Mouse (Mus musculus): Measurements from ENCODE around the gene B4galt4. TPM values are rescaled to one million over a fixed set of nuclear protein-coding genes. Genes with fewer than 3 reads are reported as not detected.
"Not testable (repeated sequence)": the region's sequence is repeated elsewhere in the genome, so short reads cannot be mapped to it uniquely, and the experiment has no call there.

The B4galt4 gene
- polyA plus RNA-seq, 1 experiment from 2014 or later, result 37.4 TPM

GRCm38 (mm10) chr16:38708962-38709520, 33.0 kb upstream of the B4galt4 start:
- Histone ChIP-seq H3K4me1 (peaks cover 43% of the 10 kb centered on the region), H3K4me2 (peak overlapping the region; percentile 76; the same call in 1 of the 2 replicates), H3K9ac (no peak overlapping the region), H3K4me3 (no peak overlapping the region), H3K36me3 (no peaks in the 10 kb centered on the region), H3K9me3 (no peaks in the 10 kb centered on the region), H3K27me3 (no peaks in the 10 kb centered on the region), H3K27ac (no peak overlapping the region)
- no peak for ATAC-seq (ENCODE audit: borderline replicate concordance, extremely low read depth, low FRiP score, low TSS enrichment)
- WGBS, result 68% methylated on average over 7 of the region's 7 CpGs

GRCm38 (mm10) chr16:38711245-38711644, 30.8 kb upstream of the B4galt4 start:
- Histone ChIP-seq H3K9me3 (no peaks in the 10 kb centered on the region), H3K27ac (peak overlapping the region; percentile 99; the same call in 1 of the 2 replicates), H3K4me3 (peak overlapping the region; percentile 87), H3K4me2 (peak overlapping the region; percentile 76), H3K9ac (no peak overlapping the region), H3K27me3 (no peaks in the 10 kb centered on the region), H3K4me1 (peaks cover 36% of the 10 kb centered on the region), H3K36me3 (no peaks in the 10 kb centered on the region)
- no peak for ATAC-seq (ENCODE audit: borderline replicate concordance, extremely low read depth, low FRiP score, low TSS enrichment)
- WGBS, result 31% methylated on average over 4 of the region's 4 CpGs

- Histone ChIP-seq H3K36me3 (no peaks in the 10 kb centered on the region), H3K4me2 (peak overlapping the region; percentile 76), H3K27ac (peak overlapping the region; percentile 99), H3K27me3 (no peaks in the 10 kb centered on the region), H3K4me1 (peaks cover 28% of the 10 kb centered on the region), H3K4me3 (peak overlapping the region; percentile 87), H3K9ac (peak overlapping the region; percentile 93), H3K9me3 (no peaks in the 10 kb centered on the region)
- WGBS, result 3% methylated on average over 12 of the region's 12 CpGs
- ATAC-seq (ENCODE audit: borderline replicate concordance, extremely low read depth, low FRiP score, low TSS enrichment), result no peak
Observed at GRCm38 (mm10) chr16:38712105-38712504, 30.0 kb upstream of the B4galt4 start.

DNA sequence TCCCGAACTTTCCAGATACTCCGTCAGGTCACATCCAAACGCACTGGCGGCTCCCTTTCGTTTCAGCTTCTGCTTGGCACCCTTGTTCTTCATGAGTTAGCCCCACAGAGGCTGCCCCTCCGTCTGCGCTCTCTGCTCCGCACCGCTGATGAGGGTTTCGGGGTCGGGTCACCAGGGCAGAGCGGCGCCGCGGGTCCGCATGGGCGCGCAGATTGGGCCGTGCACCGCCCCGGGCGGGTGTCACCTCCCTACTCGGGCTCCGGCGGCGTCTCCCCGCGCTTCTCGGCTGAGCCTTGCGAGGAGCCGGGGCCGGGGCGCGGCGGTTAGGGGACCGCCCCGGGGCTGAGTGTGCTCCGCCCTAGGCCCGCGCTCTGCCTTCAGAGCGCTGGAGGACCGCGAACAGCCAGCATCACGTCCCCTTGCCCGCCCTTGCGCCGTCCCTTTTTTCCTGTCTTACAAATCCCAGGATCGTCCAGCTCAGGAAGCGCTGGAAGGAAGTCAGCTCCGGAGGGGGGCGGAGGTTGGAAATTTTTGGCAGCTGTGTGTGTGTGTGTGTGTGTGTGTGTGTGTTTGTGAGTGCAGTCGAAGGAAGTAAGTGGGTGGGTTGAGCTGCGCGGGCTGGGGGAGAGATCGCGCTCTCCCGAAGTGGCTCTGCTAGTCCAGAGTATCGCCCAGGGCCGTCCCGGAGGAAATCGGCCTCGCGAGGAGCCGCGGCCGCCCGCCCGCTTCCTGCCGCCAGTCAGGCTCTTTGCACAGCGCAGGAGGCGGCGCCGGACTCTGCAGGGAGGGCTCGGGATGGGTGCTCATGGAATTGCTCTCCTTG, 29.3 kb upstream of the B4galt4 start, which contains the start of gene Arhgap31:
TSS of gene Arhgap31 (minus strand) at position 694 of the 823 bp plus-strand sequence.
- Histone ChIP-seq H3K4me3 (peak within 1 kb of the TSS; percentile 87), H3K9ac (peak within 1 kb of the TSS; percentile 93), H3K36me3 (no peaks in the 10 kb centered on the region), H3K27me3 (no peaks in the 10 kb centered on the region), H3K9me3 (no peaks in the 10 kb centered on the region), H3K4me1 (peaks cover 21% of the 10 kb centered on the region), H3K27ac (peak within 1 kb of the TSS; percentile 99), H3K4me2 (peak within 1 kb of the TSS; percentile 76)
- under 1% methylated on average over 69 of the region's 74 CpGs for WGBS
- ATAC-seq (ENCODE audit: borderline replicate concordance, extremely low read depth, low FRiP score, low TSS enrichment), result peak; percentile 94

- H3K4me3 ChIP-seq, result peak overlapping the region; percentile 87
- 10% methylated on average over 17 of the region's 17 CpGs for WGBS
- no peaks in the 10 kb centered on the region for H3K27me3 ChIP-seq
- H3K4me2 ChIP-seq, result peak overlapping the region; percentile 76
- H3K36me3 ChIP-seq, result no peaks in the 10 kb centered on the region
- peaks cover 19% of the 10 kb centered on the region for H3K4me1 ChIP-seq
- no peaks in the 10 kb centered on the region for H3K9me3 ChIP-seq
- peak overlapping the region; percentile 93 for H3K9ac ChIP-seq
- ATAC-seq (ENCODE audit: borderline replicate concordance, extremely low read depth, low FRiP score, low TSS enrichment), result peak; percentile 59
- H3K27ac ChIP-seq, result peak overlapping the region; percentile 99
Observed at GRCm38 (mm10) chr16:38713404-38714258, 28.4 kb upstream of the B4galt4 start.

GRCm38 (mm10) chr16:38714259-38714526, 27.9 kb upstream of the B4galt4 start:
- H3K36me3 ChIP-seq; ATAC-seq (ENCODE audit: borderline replicate concordance, extremely low read depth, low FRiP score, low TSS enrichment); H3K9ac ChIP-seq; H3K27me3 ChIP-seq; H3K9me3 ChIP-seq: not testable (repeated sequence)
- Histone ChIP-seq H3K4me1 (peaks cover 19% of the 10 kb centered on the region), H3K4me2 (peak overlapping the region; percentile 76), H3K4me3 (peak overlapping the region; percentile 87; the same call in 1 of the 2 replicates), H3K27ac (peak overlapping the region; percentile 99)
- WGBS, result 40% methylated on average over 11 of the region's 12 CpGs

- Histone ChIP-seq H3K4me1 (no peaks in the 10 kb centered on the region), H3K36me3 (no peaks in the 10 kb centered on the region), H3K9me3 (no peaks in the 10 kb centered on the region), H3K27me3 (no peaks in the 10 kb centered on the region), H3K9ac (no peak overlapping the region), H3K27ac (no peak overlapping the region), H3K4me3 (no peak overlapping the region), H3K4me2 (no peak overlapping the region)
- no peak for ATAC-seq (ENCODE audit: borderline replicate concordance, extremely low read depth, low FRiP score, low TSS enrichment)
- WGBS, result 93% methylated on average over 9 of the region's 9 CpGs
Observed at GRCm38 (mm10) chr16:38721377-38721776, 20.7 kb upstream of the B4galt4 start.

GRCm38 (mm10) chr16:38724256-38724655, 17.8 kb upstream of the B4galt4 start:
- peak overlapping the region; percentile 25; the same call in 1 of the 2 replicates for H3K27ac ChIP-seq
- no peaks in the 10 kb centered on the region for H3K36me3 ChIP-seq
- H3K4me3 ChIP-seq, result no peak overlapping the region
- no peak overlapping the region for H3K9ac ChIP-seq
- H3K27me3 ChIP-seq, result no peaks in the 10 kb centered on the region
- H3K4me1 ChIP-seq, result peaks cover 2% of the 10 kb centered on the region; the same call in 1 of the 2 replicates
- no peak for ATAC-seq (ENCODE audit: borderline replicate concordance, extremely low read depth, low FRiP score, low TSS enrichment)
- no peaks in the 10 kb centered on the region for H3K9me3 ChIP-seq
- H3K4me2 ChIP-seq, result 0 out of 2 replicates have a peak overlapping the region, but pooled peaks have one; percentile 14
- 66% methylated on average over 8 of the region's 8 CpGs for WGBS

DNA sequence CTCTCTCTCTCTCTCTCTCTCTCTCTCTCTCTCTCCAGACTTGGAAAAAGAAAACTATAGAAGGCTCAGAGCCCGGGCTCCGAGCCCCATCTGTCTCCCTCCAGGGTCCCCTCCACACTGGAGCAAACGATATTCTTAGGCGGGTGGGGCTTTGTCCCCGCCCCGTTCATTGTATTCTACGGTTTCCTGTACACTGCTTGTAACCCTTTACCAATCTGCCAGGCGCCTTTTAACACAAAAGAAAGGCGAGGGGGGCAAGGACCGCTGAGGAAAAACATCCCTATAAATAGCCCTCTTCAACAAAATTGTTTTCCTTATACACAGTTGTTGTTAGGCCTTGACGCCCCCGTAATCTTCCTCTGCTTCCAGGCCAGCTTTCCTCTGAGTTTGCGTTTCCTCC, 17.1 kb upstream of the B4galt4 start:
- H3K4me3 ChIP-seq, result no peak overlapping the region
- H3K36me3 ChIP-seq, result no peaks in the 10 kb centered on the region
- no peak for ATAC-seq (ENCODE audit: borderline replicate concordance, extremely low read depth, low FRiP score, low TSS enrichment)
- no peak overlapping the region for H3K9ac ChIP-seq
- peaks cover 5% of the 10 kb centered on the region; the same call in 1 of the 2 replicates for H3K4me1 ChIP-seq
- H3K27me3 ChIP-seq, result no peaks in the 10 kb centered on the region
- peak overlapping the region; percentile 25; the same call in 1 of the 2 replicates for H3K27ac ChIP-seq
- no peaks in the 10 kb centered on the region for H3K9me3 ChIP-seq
- no peak overlapping the region for H3K4me2 ChIP-seq
- WGBS, result 63% methylated on average over 13 of the region's 13 CpGs

GRCm38 (mm10) chr16:38728576-38729132, 13.4 kb upstream of the B4galt4 start:
- WGBS, result 89% methylated on average over 15 of the region's 15 CpGs
- no peak for ATAC-seq (ENCODE audit: borderline replicate concordance, extremely low read depth, low FRiP score, low TSS enrichment)

DNA sequence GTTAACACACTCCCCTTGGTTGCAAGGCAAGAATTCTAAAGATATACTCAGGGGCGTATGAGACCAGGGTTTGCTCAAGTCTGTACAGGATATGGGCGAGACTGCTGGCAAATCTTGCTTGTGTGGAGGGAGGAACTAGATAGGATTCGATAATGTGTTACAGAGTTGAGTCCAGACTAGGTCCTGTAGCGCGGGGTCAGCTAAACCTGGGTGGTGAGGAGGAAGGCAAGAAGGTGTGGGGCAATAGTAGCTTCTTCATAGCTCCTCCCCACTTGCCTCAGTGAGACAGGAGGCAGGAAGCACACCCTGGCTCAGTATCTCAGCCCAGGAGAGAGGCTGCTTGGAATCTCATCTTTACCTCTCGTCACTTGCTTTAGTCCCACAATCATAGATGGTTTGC, 12.9 kb upstream of the B4galt4 start:
- Histone ChIP-seq H3K4me2 (peak overlapping the region; percentile 64; the same call in 1 of the 2 replicates), H3K4me3 (no peak overlapping the region), H3K36me3 (no peaks in the 10 kb centered on the region), H3K27me3 (no peaks in the 10 kb centered on the region), H3K4me1 (peaks cover 8% of the 10 kb centered on the region; the same call in 1 of the 2 replicates), H3K9ac (no peak overlapping the region), H3K27ac (no peak overlapping the region), H3K9me3 (no peaks in the 10 kb centered on the region)
- 73% methylated on average over 6 of the region's 6 CpGs for WGBS
- peak; percentile 52; the same call in 1 of the 2 replicates for ATAC-seq (ENCODE audit: borderline replicate concordance, extremely low read depth, low FRiP score, low TSS enrichment)

More at GRCm38 (mm10) chr16:38728576-38729132, 13.4 kb upstream of the B4galt4 start:
- H3K27me3 ChIP-seq, result no peaks in the 10 kb centered on the region
- peaks cover 8% of the 10 kb centered on the region; the same call in 1 of the 2 replicates for H3K4me1 ChIP-seq
- no peaks in the 10 kb centered on the region for H3K36me3 ChIP-seq
- H3K9me3 ChIP-seq, result no peaks in the 10 kb centered on the region
- H3K9ac ChIP-seq, result no peak overlapping the region
- H3K4me3 ChIP-seq, result no peak overlapping the region
- H3K4me2 ChIP-seq, result no peak overlapping the region
- no peak overlapping the region for H3K27ac ChIP-seq

Data from lung, embryonic 15.5 days (tissue).